Mouse (Mus musculus): ENCODE data around the gene Rnps1. TPM values are rescaled to one million over a fixed set of nuclear protein-coding genes. Genes with fewer than 3 reads are reported as not detected.

Rnps1 gene
- polyA plus RNA-seq (2016; fragmentation: Nextera tagmentation; extraction: Ambion mirVana) = 471 and 496 TPM in 2 replicates

- peak; percentile 100 for DNase-seq (ENCODE audit: low spot score)
- Histone ChIP-seq H3K4me1 (peaks cover 25% of the 10 kb centered on the region), H3K4me3 (peak within 1 kb of the TSS; percentile 78), H3K9me3 (replicated peaks) (no peaks in the 10 kb centered on the region), H3K36me3 (peaks cover 65% of the 10 kb centered on the region), H3K27me3 (ENCODE audit: low read depth, poor library complexity, severe bottlenecking) (no peaks in the 10 kb centered on the region), H3K27ac (peak within 1 kb of the TSS; percentile 99)
- under 1% methylated on average over 64 of the region's 64 CpGs for WGBS
These were observed at the start of gene Rnps1 for GRCm38 (mm10) chr17:24414230-24414976. Rnps1 (plus strand) TSS chr17:24414565.

- Histone ChIP-seq H3K36me3 (no peaks in the 10 kb centered on the region), H3K27ac (no peak overlapping the region), H3K4me3 (no peak overlapping the region), H3K9me3 (replicated peaks) (no peaks in the 10 kb centered on the region), H3K27me3 (ENCODE audit: low read depth, poor library complexity, severe bottlenecking) (no peaks in the 10 kb centered on the region), H3K4me1 (no peaks in the 10 kb centered on the region)
- DNase-seq (ENCODE audit: low spot score) = no peak
- WGBS = 78% methylated on average over 13 of the region's 13 CpGs
These were observed 48.5 kb upstream of the Rnps1 start for GRCm38 (mm10) chr17:24365863-24366262.

GRCm38 (mm10) chr17:24375094-24375712 lies 39.2 kb upstream of the Rnps1 start:
- no peak for DNase-seq (ENCODE audit: low spot score)
- H3K27ac ChIP-seq = no peak overlapping the region
- H3K36me3 ChIP-seq = no peaks in the 10 kb centered on the region

GRCm38 (mm10) chr17:24375886-24376285 lies 38.5 kb upstream of the Rnps1 start:
- H3K36me3 ChIP-seq = no peaks in the 10 kb centered on the region
- H3K27ac ChIP-seq = no peak overlapping the region
- no peaks in the 10 kb centered on the region for H3K9me3 ChIP-seq (replicated peaks)
- no peaks in the 10 kb centered on the region for H3K27me3 ChIP-seq (ENCODE audit: low read depth, poor library complexity, severe bottlenecking)
- H3K4me3 ChIP-seq = no peak overlapping the region
- no peak for DNase-seq (ENCODE audit: low spot score)
- H3K4me1 ChIP-seq = peaks cover 3% of the 10 kb centered on the region; the same call in 1 of the 2 replicates
- 88% methylated on average over 6 of the region's 6 CpGs for WGBS

More at GRCm38 (mm10) chr17:24375094-24375712, 39.2 kb upstream of the Rnps1 start:
- Histone ChIP-seq H3K9me3 (replicated peaks) (no peaks in the 10 kb centered on the region), H3K4me1 (peaks cover 3% of the 10 kb centered on the region; the same call in 1 of the 2 replicates), H3K4me3 (no peak overlapping the region), H3K27me3 (ENCODE audit: low read depth, poor library complexity, severe bottlenecking) (no peaks in the 10 kb centered on the region)
- 84% methylated on average over 5 of the region's 5 CpGs for WGBS

GRCm38 (mm10) chr17:24378496-24378895 lies 35.9 kb upstream of the Rnps1 start:
- no peak for DNase-seq (ENCODE audit: low spot score)
- H3K27ac ChIP-seq = no peak overlapping the region
- H3K4me3 ChIP-seq = no peak overlapping the region
- 91% methylated on average over 2 of the region's 2 CpGs for WGBS
- no peaks in the 10 kb centered on the region for H3K9me3 ChIP-seq (replicated peaks)
- no peaks in the 10 kb centered on the region for H3K36me3 ChIP-seq
- no peaks in the 10 kb centered on the region for H3K27me3 ChIP-seq (ENCODE audit: low read depth, poor library complexity, severe bottlenecking)
- H3K4me1 ChIP-seq = peaks cover 3% of the 10 kb centered on the region; the same call in 1 of the 2 replicates

- no peaks in the 10 kb centered on the region for H3K9me3 ChIP-seq (replicated peaks)
- DNase-seq (ENCODE audit: low spot score) = no peak
- H3K36me3 ChIP-seq = no peaks in the 10 kb centered on the region
- no peak overlapping the region for H3K4me3 ChIP-seq
- 87% methylated on average over 8 of the region's 8 CpGs for WGBS
- H3K4me1 ChIP-seq = no peaks in the 10 kb centered on the region
- H3K27me3 ChIP-seq (ENCODE audit: low read depth, poor library complexity, severe bottlenecking) = 0 out of 2 replicates have a peak, but pooled peaks cover 4% of the 10 kb centered on the region
- H3K27ac ChIP-seq = no peak overlapping the region
These were observed 30.6 kb upstream of the Rnps1 start for GRCm38 (mm10) chr17:24383789-24384188.

GRCm38 (mm10) chr17:24388711-24389110 lies 25.7 kb upstream of the Rnps1 start:
- no peak overlapping the region for H3K4me3 ChIP-seq
- 0 out of 2 replicates have a peak, but pooled peaks cover 4% of the 10 kb centered on the region for H3K27me3 ChIP-seq (ENCODE audit: low read depth, poor library complexity, severe bottlenecking)
- no peak for DNase-seq (ENCODE audit: low spot score)
- 82% methylated on average over 5 of the region's 5 CpGs for WGBS
- no peaks in the 10 kb centered on the region for H3K4me1 ChIP-seq
- H3K27ac ChIP-seq = no peak overlapping the region
- H3K9me3 ChIP-seq (replicated peaks) = no peaks in the 10 kb centered on the region
- H3K36me3 ChIP-seq = no peaks in the 10 kb centered on the region

- H3K9me3 ChIP-seq (replicated peaks) = no peaks in the 10 kb centered on the region
- H3K4me3 ChIP-seq = no peak overlapping the region
- no peak overlapping the region for H3K27ac ChIP-seq
- peak; percentile 42 for DNase-seq (ENCODE audit: low spot score)
- 8% methylated on average over 2 of the region's 2 CpGs for WGBS
- no peaks in the 10 kb centered on the region for H3K36me3 ChIP-seq
- no peaks in the 10 kb centered on the region for H3K27me3 ChIP-seq (ENCODE audit: low read depth, poor library complexity, severe bottlenecking)
- no peaks in the 10 kb centered on the region for H3K4me1 ChIP-seq
These were observed 24.5 kb upstream of the Rnps1 start for GRCm38 (mm10) chr17:24389865-24390264.

- Histone ChIP-seq H3K4me3 (no peak overlapping the region), H3K9me3 (replicated peaks) (no peaks in the 10 kb centered on the region), H3K4me1 (no peaks in the 10 kb centered on the region), H3K27me3 (ENCODE audit: low read depth, poor library complexity, severe bottlenecking) (no peaks in the 10 kb centered on the region), H3K27ac (no peak overlapping the region), H3K36me3 (no peaks in the 10 kb centered on the region)
- no peak for DNase-seq (ENCODE audit: low spot score)
- WGBS = 65% methylated on average over 8 of the region's 8 CpGs
These were observed 23.2 kb upstream of the Rnps1 start for GRCm38 (mm10) chr17:24391149-24391548.

- H3K27me3 ChIP-seq (ENCODE audit: low read depth, poor library complexity, severe bottlenecking) = no peaks in the 10 kb centered on the region
- H3K27ac ChIP-seq = no peak overlapping the region
- no peak overlapping the region for H3K4me3 ChIP-seq
- no peaks in the 10 kb centered on the region for H3K36me3 ChIP-seq
- no peaks in the 10 kb centered on the region for H3K4me1 ChIP-seq
- DNase-seq (ENCODE audit: low spot score) = no peak
- no peaks in the 10 kb centered on the region for H3K9me3 ChIP-seq (replicated peaks)
- WGBS = 18% methylated on average over 4 of the region's 4 CpGs
These were observed 20.8 kb upstream of the Rnps1 start for GRCm38 (mm10) chr17:24393527-24393926.

- H3K9me3 ChIP-seq (replicated peaks) = no peaks in the 10 kb centered on the region
- no peak overlapping the region for H3K27ac ChIP-seq
- no peaks in the 10 kb centered on the region for H3K27me3 ChIP-seq (ENCODE audit: low read depth, poor library complexity, severe bottlenecking)
- DNase-seq (ENCODE audit: low spot score) = no peak
- no peaks in the 10 kb centered on the region for H3K36me3 ChIP-seq
- 84% methylated on average over 7 of the region's 7 CpGs for WGBS
- H3K4me1 ChIP-seq = no peaks in the 10 kb centered on the region
- no peak overlapping the region for H3K4me3 ChIP-seq
These were observed 19.9 kb upstream of the Rnps1 start for GRCm38 (mm10) chr17:24394456-24394855.

- no peak for DNase-seq (ENCODE audit: low spot score)
- no peaks in the 10 kb centered on the region for H3K4me1 ChIP-seq
- WGBS = 75% methylated on average over 3 of the region's 3 CpGs
- H3K27me3 ChIP-seq (ENCODE audit: low read depth, poor library complexity, severe bottlenecking) = no peaks in the 10 kb centered on the region
- H3K27ac ChIP-seq = no peak overlapping the region
- H3K4me3 ChIP-seq = no peak overlapping the region
- peaks cover 4% of the 10 kb centered on the region; the same call in 1 of the 2 replicates for H3K36me3 ChIP-seq
- H3K9me3 ChIP-seq (replicated peaks) = no peaks in the 10 kb centered on the region
These were observed 12.0 kb upstream of the Rnps1 start for GRCm38 (mm10) chr17:24402371-24402770.

- WGBS = 87% methylated on average over 12 of the region's 12 CpGs
- no peaks in the 10 kb centered on the region for H3K9me3 ChIP-seq (replicated peaks)
- peaks cover 43% of the 10 kb centered on the region for H3K36me3 ChIP-seq
These were observed 7.1 kb upstream of the Rnps1 start for GRCm38 (mm10) chr17:24407116-24407803.

More at GRCm38 (mm10) chr17:24407116-24407803, 7.1 kb upstream of the Rnps1 start:
- Histone ChIP-seq H3K27me3 (ENCODE audit: low read depth, poor library complexity, severe bottlenecking) (no peaks in the 10 kb centered on the region), H3K4me1 (no peaks in the 10 kb centered on the region), H3K4me3 (no peak overlapping the region), H3K27ac (no peak overlapping the region)
- DNase-seq (ENCODE audit: low spot score) = no peak

Data from limb, embryonic 10.5 days (tissue).